Comparison of ENCODE assay signal across 25 mouse cellular contexts in genomic region chr1:191541619-191542018, GRCm38 (mm10). TPM values are rescaled to one million over a fixed set of nuclear protein-coding genes. Genes with fewer than 3 reads are reported as not detected.
"Had no signal": no experiment of that assay in that cellular context is flagged by ENCODE, and none has a peak within 500 bp of the region (broad histone marks: within the 10 kb centered on the region; RNA-seq: fewer than 3 reads in every experiment).

No protein-coding gene starts in this region.

- DNase-seq: cerebellum, adult 2 months; cerebellum, adult 8-10 months; cerebellum, adult 9-10 months; cerebellum, adult 9-11 months; cerebellum, postnatal 10 days; cerebellum, postnatal 14 days; cerebellum, postnatal 25 days; cerebellum, postnatal 36 days; embryo, embryonic 11 days; gastrocnemius, adult 2 months; gastrocnemius, postnatal 10 days; gastrocnemius, postnatal 14 days; gastrocnemius, postnatal 25 days; gastrocnemius, postnatal 36 days; heart, adult 18-20 months had no signal

- H3K4me3 ChIP-seq: embryonic facial prominence, embryonic 10.5 days; embryonic facial prominence, embryonic 12.5 days; embryonic facial prominence, embryonic 13.5 days; embryonic facial prominence, embryonic 15.5 days; erythroblast, embryonic 14.5 days; forebrain, embryonic 10.5 days; forebrain, embryonic 12.5 days; forebrain, embryonic 13.5 days; forebrain, embryonic 15.5 days; gastrocnemius, adult 2 months had no signal

- H3K27ac ChIP-seq: embryonic facial prominence, embryonic 10.5 days; embryonic facial prominence, embryonic 12.5 days; embryonic facial prominence, embryonic 13.5 days; embryonic facial prominence, embryonic 15.5 days; forebrain, embryonic 10.5 days; forebrain, embryonic 12.5 days; forebrain, embryonic 13.5 days; forebrain, embryonic 15.5 days; gastrocnemius, adult 2 months had no signal

RNA-seq across cellular contexts. Expression of gene Dtl, which starts 33.7 kb away (rescaled TPM):
- total RNA-seq: gastrocnemius, adult 8-10 months had no signal
